Mouse (Mus musculus) E14TG2a.4 (cell line): Measurements from ENCODE around the gene Il9.

ENCODE experiments used
- CTCF ChIP-seq: conservative IDR thresholded peaks from 2 replicates; pipeline ENCODE4 v1.5.1; 2014; ENCODE audit warnings: low read length
- NANOG ChIP-seq: IDR thresholded peaks from 2 replicates; pipeline ENCODE4 v1.6.1; 2014; ENCODE audit warnings: borderline replicate concordance, low read length, mixed read lengths
- POU5F1 ChIP-seq: IDR thresholded peaks from 2 replicates; pipeline ENCODE4 v1.6.1; 2014; ENCODE audit warnings: low read length, borderline replicate concordance

DNA sequence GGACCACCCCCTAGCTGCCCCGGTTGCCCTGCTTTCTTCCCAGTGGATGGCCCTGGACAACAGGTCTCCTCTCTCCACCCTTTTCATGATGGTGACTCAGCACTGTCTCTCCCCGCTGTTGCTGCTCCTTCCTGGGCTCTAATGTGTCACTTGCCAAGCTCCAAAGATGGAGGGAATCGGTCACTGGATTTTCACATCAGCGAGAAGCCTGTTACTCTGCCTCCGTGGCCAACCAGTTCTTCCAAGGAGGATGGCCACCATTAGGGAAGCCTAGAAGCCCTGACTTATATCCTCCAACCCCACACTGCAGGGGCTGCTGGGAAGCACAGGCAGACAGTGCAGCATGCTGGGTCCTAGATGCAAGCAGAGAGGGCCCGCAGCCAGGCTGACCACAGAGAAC, 10.8 kb downstream of the Il9 start:
- TF ChIP-seq CTCF (no peak), POU5F1 (no peak), NANOG (no peak)
